Mouse (Mus musculus): ENCODE measurements at regions not wholly inside any gene's neighbourhood (a gene's known extent, or its start where the extent isn't known, plus 50 kb on each side); places are given as distances from the start of the nearest gene placed in this dataset.

- no peak for DNase-seq
Measured at GRCm38 (mm10) chr2:74977828-74978227, 152.2 kb downstream of the Mtx2 start.

- DNase-seq = no peak
Measured at GRCm38 (mm10) chr2:74981856-74982255, 156.3 kb downstream of the Mtx2 start.

GRCm38 (mm10) chr2:74993802-74994201 is 168.2 kb downstream of the Mtx2 start:
- no peak for DNase-seq

- no peak for DNase-seq
Measured at GRCm38 (mm10) chr2:74994998-74995397, 169.4 kb downstream of the Mtx2 start.

- no peak for DNase-seq
Measured at GRCm38 (mm10) chr2:74997736-74998135, 172.1 kb downstream of the Mtx2 start.

GRCm38 (mm10) chr2:75000368-75000796 is 174.8 kb downstream of the Mtx2 start:
- no peak for DNase-seq

GRCm38 (mm10) chr2:75002562-75002961 is 177.0 kb downstream of the Mtx2 start:
- DNase-seq = no peak

GRCm38 (mm10) chr2:75008116-75008515 is 182.5 kb downstream of the Mtx2 start:
- no peak for DNase-seq

GRCm38 (mm10) chr2:75010647-75011046 is 185.0 kb downstream of the Mtx2 start:
- no peak for DNase-seq

- no peak for DNase-seq
Measured at GRCm38 (mm10) chr2:75012046-75012445, 186.4 kb downstream of the Mtx2 start.

GRCm38 (mm10) chr2:75014994-75015728 is 189.6 kb downstream of the Mtx2 start:
- no peak for DNase-seq

GRCm38 (mm10) chr2:75019459-75019858 is 193.9 kb downstream of the Mtx2 start:
- no peak for DNase-seq

GRCm38 (mm10) chr2:75021639-75022038 is 196.0 kb downstream of the Mtx2 start:
- no peak for DNase-seq

GRCm38 (mm10) chr2:75028151-75028550 is 202.5 kb downstream of the Mtx2 start:
- no peak for DNase-seq

GRCm38 (mm10) chr2:75029089-75029693 is 203.6 kb downstream of the Mtx2 start:
- DNase-seq = no peak

- no peak for DNase-seq
Measured at GRCm38 (mm10) chr2:75034708-75035107, 209.1 kb downstream of the Mtx2 start.

GRCm38 (mm10) chr2:75039066-75039465 is 213.5 kb downstream of the Mtx2 start:
- DNase-seq = no peak

GRCm38 (mm10) chr2:75046892-75047291 is 221.3 kb downstream of the Mtx2 start:
- DNase-seq = no peak

GRCm38 (mm10) chr2:75048071-75048470 is 222.5 kb downstream of the Mtx2 start:
- no peak for DNase-seq

- peak in 1 of 2 experiments; percentile 10 for DNase-seq
Measured at GRCm38 (mm10) chr2:75054474-75055186, 229.0 kb downstream of the Mtx2 start.

- DNase-seq = peak; percentile 31 to 39
Measured at GRCm38 (mm10) chr2:75055187-75055543, 229.6 kb downstream of the Mtx2 start.

- peak in 1 of 2 experiments; percentile 10 for DNase-seq
Measured at GRCm38 (mm10) chr2:75061009-75061408, 235.4 kb downstream of the Mtx2 start.

- peak; percentile 11 to 14 for DNase-seq
Measured at GRCm38 (mm10) chr2:75061456-75062188, 236.0 kb downstream of the Mtx2 start.

Data from cerebellum, postnatal 36 days (tissue).